Mouse (Mus musculus) c-Kit-negative CD71-positive TER-119-positive erythroid progenitor cells, embryonic 14.5 days (primary cell): ENCODE results near the gene Zyg11b.

Experiments
- DNase-seq: peaks from one replicate; pipeline ENCODE4 v3.0.0-alpha.2; 2013; ENCODE audit warnings: low read depth, low spot score

The Zyg11b gene

GRCm38 (mm10) chr4:108300670-108301373 is at the start of gene Zyg11b:
Gene Zyg11b, minus strand, starts transcription at chr4:108301096.
- peak; percentile 84 for DNase-seq

DNA sequence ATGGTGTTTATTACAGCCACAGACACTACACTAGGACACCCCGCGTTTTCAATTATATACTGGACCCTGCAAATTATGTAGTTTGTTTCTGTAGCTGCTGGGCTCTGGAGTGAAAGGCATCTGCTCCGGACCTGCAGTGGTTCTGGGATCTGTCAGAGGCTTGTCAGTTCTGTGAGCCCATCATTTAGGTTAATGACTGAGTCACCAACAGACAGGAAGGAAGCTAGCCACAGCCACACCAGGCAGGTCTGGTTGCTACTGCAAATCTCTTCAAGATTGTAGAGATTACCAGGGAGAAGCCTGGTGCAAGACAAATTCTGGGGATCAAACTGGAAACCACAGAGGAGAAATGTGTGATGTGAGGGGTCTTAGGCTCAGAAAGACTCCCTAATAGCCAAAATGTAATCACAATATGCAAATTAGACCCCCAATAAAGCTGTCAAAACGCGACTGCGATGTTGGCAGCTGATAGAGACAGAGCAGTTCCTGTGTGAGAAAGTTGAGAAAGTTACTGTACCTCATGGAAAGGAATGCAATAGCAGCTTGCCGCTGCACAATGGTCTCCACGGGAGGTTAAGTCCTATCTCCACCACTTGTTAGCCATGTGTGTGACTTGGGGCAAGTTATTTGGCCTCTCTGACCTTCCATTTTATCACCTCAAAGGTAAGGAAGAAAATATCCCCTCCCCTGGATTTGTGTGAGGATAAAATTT is 49.1 kb upstream of the Zyg11b start:
- no peak for DNase-seq

DNA sequence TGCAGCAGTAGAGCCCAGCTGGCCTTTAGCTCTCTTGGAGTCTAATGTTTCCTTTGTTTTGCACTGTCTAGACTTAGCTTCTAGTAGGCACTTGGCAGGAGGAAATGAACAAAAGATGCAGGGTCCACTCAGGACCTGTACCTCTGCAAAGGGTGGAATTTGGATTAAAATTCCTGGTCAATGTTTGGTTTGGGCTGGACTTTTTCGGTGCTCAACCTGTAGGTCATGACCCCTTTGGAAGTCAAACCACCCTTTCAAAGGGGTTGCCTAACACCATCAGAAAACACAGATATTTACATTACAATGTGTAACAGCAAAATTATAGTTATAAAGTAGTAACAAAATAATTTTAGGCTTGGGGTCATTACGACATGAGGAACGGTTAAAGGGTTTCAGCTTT is 48.2 kb upstream of the Zyg11b start:
- DNase-seq, result no peak

GRCm38 (mm10) chr4:108348256-108348875 is 47.5 kb upstream of the Zyg11b start:
- no peak for DNase-seq

GRCm38 (mm10) chr4:108347111-108347510 is 46.2 kb upstream of the Zyg11b start:
- no peak for DNase-seq

DNA sequence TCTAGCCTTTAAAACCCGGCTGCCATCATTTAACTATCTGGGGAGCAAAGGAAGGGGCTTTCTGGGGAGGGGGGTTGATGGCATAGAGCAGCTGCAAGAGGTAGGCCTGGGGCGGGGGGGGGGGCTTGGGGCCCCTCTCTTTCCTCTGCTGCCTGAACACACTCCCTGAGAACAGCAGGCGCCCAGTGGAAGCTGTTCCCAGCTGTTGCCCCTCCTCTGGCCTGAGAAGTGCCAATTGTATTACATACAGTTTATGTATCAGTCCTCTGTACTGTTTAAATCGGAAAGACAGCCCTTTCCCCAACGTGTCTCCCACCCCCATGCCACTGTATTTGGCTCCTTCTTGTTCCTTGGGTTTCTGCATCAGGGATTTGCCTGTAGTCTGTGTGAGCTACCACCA is 44.9 kb upstream of the Zyg11b start:
- no peak for DNase-seq

DNA sequence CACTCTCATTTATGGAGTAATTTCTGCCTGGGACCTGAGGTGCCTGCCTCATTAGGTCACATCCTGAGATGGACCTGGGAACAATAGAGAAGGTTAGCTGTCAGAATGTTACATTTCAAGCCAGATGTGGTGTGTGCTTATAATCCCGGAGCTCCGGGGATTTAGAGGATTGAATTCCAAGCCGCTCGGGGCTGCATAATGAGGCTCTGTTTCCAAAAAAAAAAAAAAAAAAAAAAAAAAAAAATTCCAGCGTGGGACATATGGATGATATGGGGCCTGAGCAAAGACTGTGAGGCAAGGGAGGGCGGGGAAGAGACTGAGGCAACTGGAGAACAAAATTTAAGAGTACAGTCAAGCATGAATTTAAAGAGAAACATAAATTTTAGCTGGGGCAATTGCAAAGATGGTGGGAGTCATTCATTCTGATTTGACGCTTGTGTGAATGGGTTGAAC is 43.8 kb upstream of the Zyg11b start:
- no peak for DNase-seq

- DNase-seq, result no peak
Measured at GRCm38 (mm10) chr4:108339277-108339690, 38.4 kb upstream of the Zyg11b start.

GRCm38 (mm10) chr4:108338811-108339210 is 37.9 kb upstream of the Zyg11b start:
- DNase-seq, result no peak

GRCm38 (mm10) chr4:108338321-108338733 is 37.4 kb upstream of the Zyg11b start:
- DNase-seq, result no peak

DNA sequence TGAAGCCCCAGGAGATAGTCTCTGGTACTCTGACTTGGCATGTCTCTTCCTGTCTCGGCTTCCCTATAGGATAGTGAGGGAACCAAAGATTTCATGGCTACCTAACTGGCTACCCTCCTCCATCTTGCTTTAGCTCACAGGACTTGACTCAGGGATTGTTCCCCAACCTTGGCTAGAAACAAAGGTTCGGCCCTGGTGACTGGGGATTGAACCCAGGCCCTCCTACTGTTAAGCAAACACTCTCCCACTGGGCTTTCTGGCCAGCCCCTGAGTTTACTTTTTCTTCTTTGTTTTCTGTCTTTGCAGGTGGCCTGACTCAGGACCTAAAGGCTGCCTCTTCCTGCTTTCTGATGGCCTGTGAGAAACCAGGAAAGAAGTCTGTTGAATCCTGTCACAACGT is 36.9 kb upstream of the Zyg11b start:
- DNase-seq, result no peak

GRCm38 (mm10) chr4:108336765-108337164 is 35.9 kb upstream of the Zyg11b start:
- DNase-seq, result no peak

DNA sequence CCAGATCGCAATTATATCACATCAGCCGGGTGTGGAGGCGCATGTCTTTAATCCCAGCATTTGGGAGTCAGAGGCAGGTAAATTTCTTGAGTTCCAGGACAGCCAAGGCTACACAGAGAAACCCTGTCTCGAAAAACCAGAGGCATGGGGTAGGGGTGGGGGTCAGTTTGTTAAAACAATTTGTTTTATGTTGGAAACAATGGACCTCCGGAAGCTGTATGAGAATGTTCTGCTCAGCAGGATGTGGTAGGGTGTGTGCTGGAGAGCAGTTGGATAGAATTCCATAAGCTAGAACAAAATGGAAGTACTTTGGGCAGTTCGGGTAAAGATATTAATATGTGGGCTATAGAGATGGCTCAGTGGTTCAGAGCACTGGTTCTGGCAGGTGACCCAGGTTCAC is 34.5 kb upstream of the Zyg11b start:
- DNase-seq, result no peak

GRCm38 (mm10) chr4:108332041-108332440 is 31.1 kb upstream of the Zyg11b start:
- no peak for DNase-seq

DNA sequence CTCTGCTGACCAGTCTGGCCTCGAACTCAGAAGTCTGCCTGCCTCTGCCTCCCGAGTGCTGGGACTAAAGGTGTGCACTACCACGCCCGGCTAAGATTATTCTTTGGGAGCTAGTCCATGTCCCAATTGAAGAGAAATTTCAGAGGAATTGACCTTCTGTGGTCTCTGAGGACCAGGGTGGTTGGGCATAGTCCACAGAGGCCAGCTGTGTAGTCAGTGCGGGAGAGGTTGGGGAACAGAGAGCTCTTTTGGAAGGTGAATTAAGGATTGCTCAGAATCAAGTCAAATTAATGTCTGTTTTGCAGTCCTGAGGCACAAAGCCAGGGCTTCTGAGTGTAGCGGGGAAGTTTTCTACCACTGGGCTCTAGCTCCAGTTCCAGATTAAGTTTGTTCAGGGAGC is 28.9 kb upstream of the Zyg11b start:
- DNase-seq, result no peak

DNA sequence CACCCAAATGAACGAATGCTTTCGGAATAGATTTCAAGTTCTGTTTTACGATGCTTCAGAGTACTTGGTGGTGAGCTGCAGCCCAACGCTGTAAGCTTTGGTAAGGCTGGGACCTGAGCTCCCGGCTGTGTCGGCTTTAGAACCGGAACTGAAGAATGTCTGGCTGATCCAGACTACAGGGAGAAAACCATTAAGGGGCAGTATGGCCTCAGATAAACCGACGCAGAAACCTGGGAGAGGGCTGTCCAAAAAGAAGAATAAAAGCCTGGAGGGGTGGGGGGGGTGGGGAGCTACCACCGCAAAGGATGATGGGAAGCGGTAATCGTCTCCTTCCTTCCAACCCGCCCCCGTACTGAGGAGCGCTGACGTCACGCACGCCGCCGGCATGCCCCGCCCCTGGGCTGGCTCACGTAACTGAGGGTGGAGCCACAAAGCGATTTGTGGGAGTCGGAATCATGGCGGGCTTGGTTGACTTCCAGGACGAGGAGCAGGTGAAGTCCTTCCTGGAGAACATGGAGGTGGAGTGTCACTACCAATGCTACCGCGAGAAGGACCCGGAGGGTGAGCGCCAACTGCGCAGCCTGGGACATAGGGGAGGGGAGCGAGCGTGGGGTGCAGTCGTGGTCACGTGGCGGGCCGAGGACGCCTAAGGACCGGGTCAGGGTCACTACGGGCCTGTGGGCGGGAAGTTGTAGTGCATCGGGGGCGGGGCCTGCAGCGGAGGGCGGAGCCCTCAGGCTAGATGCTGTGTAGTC is 27.0 kb upstream of the Zyg11b start, which contains the start of gene Coa7:
Gene Coa7 (plus strand): TSS at position 411 of the 755 bp plus-strand sequence.
- DNase-seq, result peak; percentile 94

GRCm38 (mm10) chr4:108327071-108327579 is 26.2 kb upstream of the Zyg11b start:
- no peak for DNase-seq

DNA sequence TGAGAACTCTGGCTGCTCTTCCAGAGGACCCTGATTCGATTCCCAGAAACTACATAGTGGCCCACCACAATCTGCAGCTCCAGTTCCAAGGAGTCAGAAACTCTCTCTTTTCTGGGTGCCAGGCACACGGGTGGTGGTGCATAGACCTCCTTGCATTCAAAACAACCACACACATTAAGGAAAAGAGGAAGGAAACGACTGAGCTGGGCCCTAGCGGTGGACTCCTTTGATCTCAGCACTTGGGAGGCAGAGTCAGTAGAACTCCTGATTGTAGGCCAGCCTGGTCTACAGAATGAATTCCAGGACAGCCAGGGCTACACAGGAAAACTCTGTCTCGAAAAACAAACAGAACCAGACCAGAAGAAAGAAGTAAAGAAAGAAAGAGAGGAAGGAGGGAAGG is 22.7 kb upstream of the Zyg11b start:
- no peak for DNase-seq

- no peak for DNase-seq
Measured at GRCm38 (mm10) chr4:108320627-108321380, 19.9 kb upstream of the Zyg11b start.

- DNase-seq, result no peak
Measured at GRCm38 (mm10) chr4:108319747-108320146, 18.9 kb upstream of the Zyg11b start.
